Mouse (Mus musculus): ENCODE data around the gene Cd9. TPM values are rescaled to one million over a fixed set of nuclear protein-coding genes. Genes with fewer than 3 reads are reported as not detected.

Gene Cd9
- total RNA-seq, 2 experiments from 2014 or later, result 18.2 to 26.0 TPM

Other genes starting within 250 kb of the Cd9 start
- gene Tuba3a, start 208.7 kb downstream of the Cd9 start, total RNA-seq (2021), result not detected
- 10 to 100 TPM; 15.3 to 17.7 TPM for gene Ltbr, start 180.9 kb downstream of the Cd9 start, total RNA-seq (2021)
- gene Scnn1a, start 174.1 kb downstream of the Cd9 start, total RNA-seq (2021), result under 1 TPM; 0.19 to 0.25 TPM
- 10 to 100 TPM; 16.6 to 24.9 TPM for gene Tnfrsf1a, start 145.4 kb downstream of the Cd9 start, total RNA-seq (2021)
- not detected for gene Plekhg6, start 114.0 kb downstream of the Cd9 start, total RNA-seq (2021)
- 10 to 100 TPM; 16.3 to 18.7 TPM for gene Vwf, start 52.0 kb upstream of the Cd9 start, total RNA-seq (2021)
- not detected for gene Ano2, start 195.6 kb upstream of the Cd9 start, total RNA-seq (2021)

Measured in gastrocnemius, adult 18-20 months (tissue).